Mouse (Mus musculus) liver, postnatal 0 days (tissue): Measurements from ENCODE around the gene Gm35549. TPM values are rescaled to one million over a fixed set of nuclear protein-coding genes. Genes with fewer than 3 reads are reported as not detected.

Experiments
- ATAC-seq: fragments of 200-750 bp; cut with Nextera tagmentation; 2 replicates; pipeline ENCODE4 v1.8.0; 2017; ENCODE audit warnings: mild to moderate bottlenecking, moderate library complexity
- DNase-seq: peaks from one replicate; pipeline ENCODE4 v3.0.0-alpha.2; 2016
- H3K27ac ChIP-seq: fragments of 300-500 bp; sonication (generic); 2 replicates; pipeline ENCODE4 v1.5.1; 2014; ENCODE audit warnings: antibody characterized with exemption, moderate library complexity, mild to moderate bottlenecking, low read depth
- H3K27me3 ChIP-seq: fragments of 300-500 bp; sonication (generic); 2 replicates; pipeline ENCODE4 v1.6.1; 2014; ENCODE audit warnings: low read length, control low read depth, mixed read lengths; ENCODE audit not compliant: insufficient read depth
- H3K36me3 ChIP-seq: fragments of 300-500 bp; sonication (generic); replicated peaks from 2 replicates; pipeline ENCODE4 v1.6.1; 2014; ENCODE audit warnings: mild to moderate bottlenecking, control low read depth, low read length, moderate library complexity, mixed read lengths; ENCODE audit not compliant: insufficient read depth
- H3K4me1 ChIP-seq: fragments of 300-500 bp; sonication (generic); 2 replicates; pipeline ENCODE4 v1.6.1; 2014; ENCODE audit warnings: antibody characterized with exemption, mild to moderate bottlenecking, control low read depth; ENCODE audit not compliant: insufficient read depth
- H3K4me2 ChIP-seq: fragments of 300-500 bp; sonication (generic); 2 replicates; pipeline ENCODE4 v1.6.1; 2014; ENCODE audit warnings: low read depth, mild to moderate bottlenecking, low read length, moderate library complexity, mixed read lengths
- H3K4me3 ChIP-seq: fragments of 300-500 bp; sonication (generic); 2 replicates; pipeline ENCODE4 v1.5.1; 2014; ENCODE audit warnings: low read depth, low read length
- H3K9ac ChIP-seq: fragments of 300-500 bp; sonication (generic); replicated peaks from 2 replicates; pipeline ENCODE4 v1.6.1; 2014; ENCODE audit warnings: mild to moderate bottlenecking, moderate library complexity
- H3K9me3 ChIP-seq: fragments of 300-500 bp; sonication (generic); 2 replicates; pipeline ENCODE4 v1.6.1; 2016; ENCODE audit warnings: mild to moderate bottlenecking, control low read depth, low read length, mixed read lengths
- CTCF ChIP-seq: sonication (generic); IDR thresholded peaks from 2 replicates; pipeline ENCODE4 v1.5.1; 2016; ENCODE audit warnings: antibody characterized with exemption, low read depth
- EP300 ChIP-seq: IDR thresholded peaks from 2 replicates; pipeline ENCODE4 v1.6.1; 2016; ENCODE audit warnings: antibody characterized with exemption, low read depth, mild to moderate bottlenecking
- WGBS: fragments of 180-500 bp; shearing (Covaris S2); extraction: QIAGEN DNeasy Blood & Tissue Kit; methylation state at CpG from one replicate; pipeline ENCODE4 v1.1.7; 2014; ENCODE audit not compliant: insufficient replicate concordance; 5-methylcytosine and 5-hydroxymethylcytosine counted together
- polyA plus RNA-seq: library from polyadenylated mRNA; unstranded; fragments of >200 nt; fragmentation: Nextera tagmentation; extraction: Ambion mirVana; gene quantifications from 2 replicates; pipeline ENCODE4 v1.2.1, GENCODE M21; 2015

The Gm35549 gene
- polyA plus RNA-seq, 1 experiment from 2014 or later, result not detected

GRCm38 (mm10) chr9:122866192-122866591 lies 22.4 kb upstream of the Gm35549 start:
- WGBS, result 72% methylated on average over 4 of the region's 4 CpGs
- peaks cover 12% of the 10 kb centered on the region for H3K9me3 ChIP-seq
- TF ChIP-seq CTCF (no peak), EP300 (no peak)
- ATAC-seq, result no peak
- H3K36me3 ChIP-seq, result peaks cover 16% of the 10 kb centered on the region
- H3K4me2 ChIP-seq, result peak overlapping the region; percentile 71
- H3K4me1 ChIP-seq, result peaks cover 12% of the 10 kb centered on the region
- peak overlapping the region; percentile 87 for H3K9ac ChIP-seq
- H3K4me3 ChIP-seq, result peak overlapping the region; percentile 82
- H3K27ac ChIP-seq, result no peak overlapping the region
- DNase-seq, result no peak
- H3K27me3 ChIP-seq, result no peaks in the 10 kb centered on the region

- ATAC-seq, result peak; percentile 95
- H3K27me3 ChIP-seq, result no peaks in the 10 kb centered on the region
- WGBS, result under 1% methylated on average over 34 of the region's 34 CpGs
Observed at GRCm38 (mm10) chr9:122865697-122866166, 21.9 kb upstream of the Gm35549 start, which contains the start of gene Zfp445. Gene Zfp445, minus strand, starts transcription at chr9:122866006.

GRCm38 (mm10) chr9:122864848-122865247 lies 21.0 kb upstream of the Gm35549 start:
- peaks cover 26% of the 10 kb centered on the region for H3K36me3 ChIP-seq
- peak overlapping the region; percentile 87 for H3K9ac ChIP-seq
- peak overlapping the region; percentile 82 for H3K4me3 ChIP-seq
- TF ChIP-seq EP300 (no peak), CTCF (no peak)
- H3K27ac ChIP-seq, result no peak overlapping the region
- no peak for ATAC-seq
- no peaks in the 10 kb centered on the region for H3K27me3 ChIP-seq
- peak overlapping the region; percentile 71 for H3K4me2 ChIP-seq
- H3K4me1 ChIP-seq, result peaks cover 12% of the 10 kb centered on the region
- no peak for DNase-seq
- peaks cover 25% of the 10 kb centered on the region for H3K9me3 ChIP-seq
- WGBS, result 54% methylated on average over 3 of the region's 3 CpGs

More at GRCm38 (mm10) chr9:122865697-122866166, 21.9 kb upstream of the Gm35549 start, which contains the start of gene Zfp445:
- Histone ChIP-seq H3K9me3 (peaks cover 16% of the 10 kb centered on the region), H3K36me3 (peaks cover 20% of the 10 kb centered on the region), H3K4me1 (peaks cover 12% of the 10 kb centered on the region), H3K27ac (peak within 1 kb of the TSS; percentile 92), H3K4me3 (peak within 1 kb of the TSS; percentile 82), H3K9ac (peak within 1 kb of the TSS; percentile 87), H3K4me2 (peak within 1 kb of the TSS; percentile 71)
- peak; percentile 84 for DNase-seq
- TF ChIP-seq EP300 (no peak), CTCF (no peak)

- H3K4me3 ChIP-seq, result no peak overlapping the region
- DNase-seq (no peak), ATAC-seq (no peak)
- TF ChIP-seq CTCF (no peak), EP300 (no peak)
- peaks cover 35% of the 10 kb centered on the region for H3K9me3 ChIP-seq
- 0 out of 2 replicates have a peak overlapping the region, but pooled peaks have one; percentile 71 for H3K4me2 ChIP-seq
- H3K27ac ChIP-seq, result no peak overlapping the region
- no peaks in the 10 kb centered on the region for H3K27me3 ChIP-seq
- peaks cover 12% of the 10 kb centered on the region for H3K4me1 ChIP-seq
- H3K9ac ChIP-seq, result no peak overlapping the region
- 72% methylated on average over 2 of the region's 2 CpGs for whole genome bisulfite sequencing
- H3K36me3 ChIP-seq, result peaks cover 37% of the 10 kb centered on the region
Observed at GRCm38 (mm10) chr9:122863731-122864130, 19.9 kb upstream of the Gm35549 start.

- ATAC-seq (no peak), DNase-seq (no peak)
- Histone ChIP-seq H3K4me1 (peaks cover 12% of the 10 kb centered on the region), H3K4me3 (no peak overlapping the region), H3K36me3 (peaks cover 64% of the 10 kb centered on the region), H3K4me2 (no peak overlapping the region), H3K27ac (no peak overlapping the region), H3K9ac (no peak overlapping the region), H3K9me3 (peaks cover 45% of the 10 kb centered on the region), H3K27me3 (no peaks in the 10 kb centered on the region)
- TF ChIP-seq CTCF, result no peak
- no peak for TF ChIP-seq EP300
Observed at GRCm38 (mm10) chr9:122860752-122861151, 16.9 kb upstream of the Gm35549 start.

GRCm38 (mm10) chr9:122856716-122857115 lies 12.9 kb upstream of the Gm35549 start:
- WGBS, result 94% methylated on average over 3 of the region's 3 CpGs
- no peak for TF ChIP-seq CTCF
- no peak for TF ChIP-seq EP300
- Histone ChIP-seq H3K9me3 (peaks cover 56% of the 10 kb centered on the region), H3K27me3 (no peaks in the 10 kb centered on the region), H3K4me3 (no peak overlapping the region), H3K36me3 (peaks cover 90% of the 10 kb centered on the region), H3K4me1 (no peaks in the 10 kb centered on the region), H3K4me2 (no peak overlapping the region), H3K27ac (no peak overlapping the region), H3K9ac (no peak overlapping the region)
- ATAC-seq (no peak), DNase-seq (no peak)
